Mouse (Mus musculus) lung, postnatal 0 days (tissue): ENCODE data around the gene Plxnb2.

Experiments
- CTCF ChIP-seq: IDR thresholded peaks from 2 replicates; pipeline ENCODE4 v1.5.1; 2016; ENCODE audit warnings: antibody characterized with exemption, mild to moderate bottlenecking
- EP300 ChIP-seq: IDR thresholded peaks from 2 replicates; pipeline ENCODE4 v1.6.1; 2016; ENCODE audit warnings: antibody characterized with exemption, mild to moderate bottlenecking, control low read depth

DNA sequence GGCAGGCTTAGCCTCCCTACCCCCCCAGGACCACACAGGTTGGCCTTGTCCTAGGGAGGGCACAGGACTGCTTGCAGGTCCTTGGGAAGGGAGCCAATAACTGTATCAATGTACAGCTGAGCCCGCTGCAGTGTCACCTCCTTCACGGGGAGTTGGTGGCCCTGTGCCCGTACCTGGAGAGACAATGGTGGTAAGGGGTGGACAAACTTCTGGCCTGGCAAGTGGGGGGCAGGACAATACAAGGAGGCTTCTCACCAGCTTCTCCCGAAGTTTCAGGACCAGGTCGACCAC is 4.3 kb upstream of the Plxnb2 start:
- TF ChIP-seq CTCF: no peak
- TF ChIP-seq EP300: no peak
